Mouse (Mus musculus) liver, postnatal 0 days (tissue): ENCODE results near the gene Tiprl. TPM values are rescaled to one million over a fixed set of nuclear protein-coding genes. Genes with fewer than 3 reads are reported as not detected.

Source experiments
- ATAC-seq: fragments of 200-750 bp; cut with Nextera tagmentation; 2 replicates; pipeline ENCODE4 v1.8.0; 2017; ENCODE audit warnings: mild to moderate bottlenecking, moderate library complexity
- DNase-seq: peaks from one replicate; pipeline ENCODE4 v3.0.0-alpha.2; 2016
- H3K27ac ChIP-seq: fragments of 300-500 bp; sonication (generic); 2 replicates; pipeline ENCODE4 v1.5.1; 2014; ENCODE audit warnings: antibody characterized with exemption, moderate library complexity, mild to moderate bottlenecking, low read depth
- H3K27me3 ChIP-seq: fragments of 300-500 bp; sonication (generic); 2 replicates; pipeline ENCODE4 v1.6.1; 2014; ENCODE audit warnings: low read length, control low read depth, mixed read lengths; ENCODE audit not compliant: insufficient read depth
- H3K36me3 ChIP-seq: fragments of 300-500 bp; sonication (generic); replicated peaks from 2 replicates; pipeline ENCODE4 v1.6.1; 2014; ENCODE audit warnings: mild to moderate bottlenecking, control low read depth, low read length, moderate library complexity, mixed read lengths; ENCODE audit not compliant: insufficient read depth
- H3K4me1 ChIP-seq: fragments of 300-500 bp; sonication (generic); 2 replicates; pipeline ENCODE4 v1.6.1; 2014; ENCODE audit warnings: antibody characterized with exemption, mild to moderate bottlenecking, control low read depth; ENCODE audit not compliant: insufficient read depth
- H3K4me2 ChIP-seq: fragments of 300-500 bp; sonication (generic); 2 replicates; pipeline ENCODE4 v1.6.1; 2014; ENCODE audit warnings: low read depth, mild to moderate bottlenecking, low read length, moderate library complexity, mixed read lengths
- H3K4me3 ChIP-seq: fragments of 300-500 bp; sonication (generic); 2 replicates; pipeline ENCODE4 v1.5.1; 2014; ENCODE audit warnings: low read depth, low read length
- H3K9ac ChIP-seq: fragments of 300-500 bp; sonication (generic); replicated peaks from 2 replicates; pipeline ENCODE4 v1.6.1; 2014; ENCODE audit warnings: mild to moderate bottlenecking, moderate library complexity
- H3K9me3 ChIP-seq: fragments of 300-500 bp; sonication (generic); 2 replicates; pipeline ENCODE4 v1.6.1; 2016; ENCODE audit warnings: mild to moderate bottlenecking, control low read depth, low read length, mixed read lengths
- CTCF ChIP-seq: sonication (generic); IDR thresholded peaks from 2 replicates; pipeline ENCODE4 v1.5.1; 2016; ENCODE audit warnings: antibody characterized with exemption, low read depth
- EP300 ChIP-seq: IDR thresholded peaks from 2 replicates; pipeline ENCODE4 v1.6.1; 2016; ENCODE audit warnings: antibody characterized with exemption, low read depth, mild to moderate bottlenecking
- WGBS: fragments of 180-500 bp; shearing (Covaris S2); extraction: QIAGEN DNeasy Blood & Tissue Kit; methylation state at CpG from one replicate; pipeline ENCODE4 v1.1.7; 2014; ENCODE audit not compliant: insufficient replicate concordance; 5-methylcytosine and 5-hydroxymethylcytosine counted together
- polyA plus RNA-seq: library from polyadenylated mRNA; unstranded; fragments of >200 nt; fragmentation: Nextera tagmentation; extraction: Ambion mirVana; gene quantifications from 2 replicates; pipeline ENCODE4 v1.2.1, GENCODE M21; 2015

Tiprl gene
- polyA plus RNA-seq = 41.3 and 41.4 TPM in 2 replicates

GRCm38 (mm10) chr1:165236321-165237298, at the start of gene Tiprl:
Gene Tiprl (minus strand): TSS chr1:165236996.
- H3K9ac ChIP-seq = peak within 1 kb of the TSS; percentile 90
- no peaks in the 10 kb centered on the region for H3K36me3 ChIP-seq
- no peaks in the 10 kb centered on the region for H3K9me3 ChIP-seq
- H3K4me3 ChIP-seq = peak within 1 kb of the TSS; percentile 88
- DNase-seq = peak; percentile 97
- H3K27ac ChIP-seq = peak within 1 kb of the TSS; percentile 92
- ATAC-seq = peak; percentile 99
- peaks cover 20% of the 10 kb centered on the region for H3K4me1 ChIP-seq
- H3K4me2 ChIP-seq = peak within 1 kb of the TSS; percentile 86
- TF ChIP-seq EP300 (no peak; the same call in 1 of the 2 replicates), CTCF (no peak)
- WGBS = 1% methylated on average over 76 of the region's 76 CpGs
- no peaks in the 10 kb centered on the region for H3K27me3 ChIP-seq

GRCm38 (mm10) chr1:165284096-165284495, 47.3 kb upstream of the Tiprl start:
- peaks cover 27% of the 10 kb centered on the region for H3K27me3 ChIP-seq

GRCm38 (mm10) chr1:165282967-165283345, 46.2 kb upstream of the Tiprl start:
- Histone ChIP-seq H3K9ac (no peak overlapping the region), H3K4me1 (peaks cover 9% of the 10 kb centered on the region), H3K36me3 (no peaks in the 10 kb centered on the region), H3K4me2 (no peak overlapping the region), H3K27me3 (peaks cover 27% of the 10 kb centered on the region), H3K27ac (no peak overlapping the region), H3K9me3 (no peaks in the 10 kb centered on the region), H3K4me3 (no peak overlapping the region)
- no peak for ATAC-seq
- 37% methylated on average over 7 of the region's 7 CpGs for WGBS
- TF ChIP-seq EP300 (no peak), CTCF (no peak)
- no peak for DNase-seq

More at GRCm38 (mm10) chr1:165284096-165284495, 47.3 kb upstream of the Tiprl start:
- TF ChIP-seq EP300 = no peak
- no peak for TF ChIP-seq CTCF
- no peak for DNase-seq
- peaks cover 9% of the 10 kb centered on the region for H3K4me1 ChIP-seq
- ATAC-seq = no peak
- no peak overlapping the region for H3K4me2 ChIP-seq
- H3K36me3 ChIP-seq = no peaks in the 10 kb centered on the region
- no peak overlapping the region for H3K9ac ChIP-seq
- H3K27ac ChIP-seq = no peak overlapping the region
- H3K4me3 ChIP-seq = no peak overlapping the region
- H3K9me3 ChIP-seq = no peaks in the 10 kb centered on the region
- WGBS = 70% methylated on average over 7 of the region's 7 CpGs

- WGBS = 4% methylated on average over 35 of the region's 35 CpGs
- TF ChIP-seq CTCF (no peak), EP300 (no peak)
- no peaks in the 10 kb centered on the region for H3K9me3 ChIP-seq
- ATAC-seq = no peak
- no peak overlapping the region for H3K27ac ChIP-seq
- DNase-seq = no peak
- peak overlapping the region; percentile 81 for H3K4me2 ChIP-seq
- peak overlapping the region; percentile 53 for H3K4me3 ChIP-seq
- peaks cover 9% of the 10 kb centered on the region for H3K4me1 ChIP-seq
- H3K9ac ChIP-seq = peak overlapping the region; percentile 55; the same call in 1 of the 2 replicates
- H3K27me3 ChIP-seq = peaks cover 27% of the 10 kb centered on the region
- H3K36me3 ChIP-seq = no peaks in the 10 kb centered on the region
Measured at GRCm38 (mm10) chr1:165282222-165282966, 45.6 kb upstream of the Tiprl start.

DNA sequence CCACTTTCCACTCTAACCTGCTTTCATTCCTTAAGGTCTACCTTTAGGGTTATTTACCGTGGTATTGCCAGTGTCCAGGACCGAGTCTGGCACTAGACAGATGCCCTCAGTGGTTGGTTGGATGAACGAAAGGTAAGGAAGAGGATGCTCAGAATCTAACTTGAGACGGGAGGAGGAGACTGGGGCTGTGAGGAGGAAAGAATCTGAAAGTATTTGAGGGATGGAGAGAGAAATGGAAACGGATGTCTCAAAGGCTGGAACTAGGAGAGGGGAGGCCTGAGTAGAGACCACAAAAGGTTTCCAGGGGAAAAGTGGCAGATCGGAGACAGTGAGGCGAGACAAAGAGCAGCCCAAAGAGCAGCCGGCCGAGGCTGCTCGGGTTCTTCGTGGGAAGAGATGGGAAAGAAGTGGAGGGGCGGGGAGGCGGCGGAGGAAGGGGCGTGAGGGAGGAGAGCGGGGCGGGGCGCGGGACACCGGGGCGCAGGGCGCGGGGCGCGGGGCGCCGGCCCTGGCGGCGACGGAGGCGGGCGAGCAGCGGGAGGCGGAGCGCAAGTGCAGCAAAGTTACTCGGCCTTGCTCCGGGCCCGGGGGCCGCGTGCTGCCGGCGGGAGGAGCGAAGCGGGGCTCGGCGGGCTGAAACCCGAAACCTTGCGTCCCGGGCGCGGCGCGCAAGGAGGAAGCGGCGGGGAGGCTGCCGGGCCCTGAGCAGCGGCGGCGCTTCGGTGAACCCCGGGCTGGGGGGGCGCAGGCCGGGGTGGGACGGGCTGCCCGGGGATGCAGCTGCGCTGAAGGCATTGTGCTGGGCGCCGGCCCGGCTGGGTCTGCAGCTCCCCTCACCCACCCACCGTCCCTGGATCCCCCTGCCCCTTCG, 44.8 kb upstream of the Tiprl start:
- H3K4me3 ChIP-seq = peak overlapping the region; percentile 53
- H3K27me3 ChIP-seq = peaks cover 27% of the 10 kb centered on the region
- WGBS = 3% methylated on average over 34 of the region's 71 CpGs

More for the DNA sequence above, 44.8 kb upstream of the Tiprl start:
- Histone ChIP-seq H3K27ac (no peak overlapping the region), H3K4me1 (peaks cover 9% of the 10 kb centered on the region), H3K9me3 (no peaks in the 10 kb centered on the region), H3K9ac (peak overlapping the region; percentile 55; the same call in 1 of the 2 replicates), H3K4me2 (peak overlapping the region; percentile 81), H3K36me3 (no peaks in the 10 kb centered on the region)
- no peak for TF ChIP-seq CTCF
- TF ChIP-seq EP300 = no peak
- peak; percentile 48 for ATAC-seq
- peak; percentile 50 for DNase-seq
